Mouse (Mus musculus): ENCODE measurements at regions not wholly inside any gene's neighbourhood (a gene's known extent, or its start where the extent isn't known, plus 50 kb on each side); places are given as distances from the start of the nearest gene placed in this dataset.

GRCm38 (mm10) chr14:106390546-106390945, 284.5 kb downstream of the Trim52 start:
- H3K27me3 ChIP-seq (replicated peaks) = no peaks in the 10 kb centered on the region
- H3K4me3 ChIP-seq = no peak overlapping the region
- no peak overlapping the region for H3K9ac ChIP-seq
- H3K9me3 ChIP-seq = no peaks in the 10 kb centered on the region
- no peak overlapping the region for H3K27ac ChIP-seq
- no peak overlapping the region for H3K4me2 ChIP-seq
- no peaks in the 10 kb centered on the region for H3K36me3 ChIP-seq (replicated peaks)
- WGBS = 91% methylated on average over 9 of the region's 9 CpGs
- H3K4me1 ChIP-seq = no peaks in the 10 kb centered on the region
- no peak for ATAC-seq (replicated peaks)

- 90% methylated on average over 4 of the region's 4 CpGs for WGBS
- no peak overlapping the region for H3K9ac ChIP-seq
- no peak overlapping the region for H3K27ac ChIP-seq
- H3K9me3 ChIP-seq = no peaks in the 10 kb centered on the region
- H3K4me1 ChIP-seq = no peaks in the 10 kb centered on the region
- ATAC-seq (replicated peaks) = no peak
- no peaks in the 10 kb centered on the region for H3K27me3 ChIP-seq (replicated peaks)
- no peaks in the 10 kb centered on the region for H3K36me3 ChIP-seq (replicated peaks)
- no peak overlapping the region for H3K4me3 ChIP-seq
- no peak overlapping the region for H3K4me2 ChIP-seq
Observed at GRCm38 (mm10) chr14:106393978-106394377, 288.0 kb downstream of the Trim52 start.

GRCm38 (mm10) chr14:106412917-106413558, 307.0 kb downstream of the Trim52 start:
- H3K4me2 ChIP-seq = no peak overlapping the region
- no peaks in the 10 kb centered on the region for H3K27me3 ChIP-seq (replicated peaks)
- no peaks in the 10 kb centered on the region for H3K36me3 ChIP-seq (replicated peaks)
- WGBS = 94% methylated on average over 2 of the region's 2 CpGs
- H3K9me3 ChIP-seq = no peaks in the 10 kb centered on the region
- no peaks in the 10 kb centered on the region for H3K4me1 ChIP-seq
- H3K4me3 ChIP-seq = no peak overlapping the region
- no peak for ATAC-seq (replicated peaks)
- H3K9ac ChIP-seq = no peak overlapping the region
- no peak overlapping the region for H3K27ac ChIP-seq

- no peak overlapping the region for H3K4me2 ChIP-seq
- no peak overlapping the region for H3K9ac ChIP-seq
- H3K4me3 ChIP-seq = no peak overlapping the region
- no peaks in the 10 kb centered on the region for H3K36me3 ChIP-seq (replicated peaks)
- 71% methylated on average over 4 of the region's 4 CpGs for WGBS
- no peaks in the 10 kb centered on the region for H3K4me1 ChIP-seq
- H3K27ac ChIP-seq = no peak overlapping the region
- ATAC-seq (replicated peaks) = no peak
- H3K9me3 ChIP-seq = no peaks in the 10 kb centered on the region
- H3K27me3 ChIP-seq (replicated peaks) = no peaks in the 10 kb centered on the region
Observed at GRCm38 (mm10) chr14:106424714-106425113, 318.7 kb downstream of the Trim52 start.

- Histone ChIP-seq H3K9me3 (no peaks in the 10 kb centered on the region), H3K36me3 (replicated peaks) (no peaks in the 10 kb centered on the region), H3K27me3 (replicated peaks) (no peaks in the 10 kb centered on the region), H3K9ac (no peak overlapping the region), H3K4me2 (no peak overlapping the region), H3K4me1 (no peaks in the 10 kb centered on the region), H3K4me3 (no peak overlapping the region), H3K27ac (no peak overlapping the region)
- no peak for ATAC-seq (replicated peaks)
- 81% methylated on average over 2 of the region's 2 CpGs for WGBS
Observed at GRCm38 (mm10) chr14:106428594-106428993, 322.6 kb downstream of the Trim52 start.

GRCm38 (mm10) chr14:106439282-106439681, 333.3 kb downstream of the Trim52 start:
- ATAC-seq (replicated peaks) = peak; percentile 80
- Histone ChIP-seq H3K4me2 (no peak overlapping the region), H3K4me3 (no peak overlapping the region), H3K36me3 (replicated peaks) (no peaks in the 10 kb centered on the region), H3K9ac (no peak overlapping the region), H3K27me3 (replicated peaks) (no peaks in the 10 kb centered on the region), H3K4me1 (no peaks in the 10 kb centered on the region), H3K27ac (no peak overlapping the region), H3K9me3 (no peaks in the 10 kb centered on the region)
- WGBS = 14% methylated on average over 5 of the region's 5 CpGs

- Histone ChIP-seq H3K4me3 (no peak overlapping the region), H3K27ac (no peak overlapping the region), H3K4me1 (no peaks in the 10 kb centered on the region), H3K36me3 (replicated peaks) (no peaks in the 10 kb centered on the region), H3K9me3 (no peaks in the 10 kb centered on the region; the same call in 1 of the 2 replicates), H3K27me3 (replicated peaks) (no peaks in the 10 kb centered on the region), H3K4me2 (no peak overlapping the region), H3K9ac (no peak overlapping the region)
- ATAC-seq (replicated peaks) = 0 out of 2 replicates have a peak, but pooled peaks have one; percentile 54
- WGBS = 90% methylated on average over 7 of the region's 7 CpGs
Observed at GRCm38 (mm10) chr14:106489074-106489473, 383.1 kb downstream of the Trim52 start.

- no peak for ATAC-seq (replicated peaks)
- Histone ChIP-seq H3K36me3 (replicated peaks) (no peaks in the 10 kb centered on the region), H3K9ac (no peak overlapping the region), H3K9me3 (no peaks in the 10 kb centered on the region; the same call in 1 of the 2 replicates), H3K27me3 (replicated peaks) (no peaks in the 10 kb centered on the region), H3K4me2 (no peak overlapping the region), H3K4me1 (no peaks in the 10 kb centered on the region), H3K4me3 (no peak overlapping the region), H3K27ac (no peak overlapping the region)
- 84% methylated on average over 4 of the region's 4 CpGs for WGBS
Observed at GRCm38 (mm10) chr14:106491389-106491788, 385.4 kb downstream of the Trim52 start.

- Histone ChIP-seq H3K4me3 (peak overlapping the region; percentile 25), H3K9ac (no peak overlapping the region), H3K36me3 (replicated peaks) (no peaks in the 10 kb centered on the region), H3K9me3 (no peaks in the 10 kb centered on the region), H3K4me2 (peak overlapping the region; percentile 44), H3K27me3 (replicated peaks) (no peaks in the 10 kb centered on the region), H3K27ac (no peak overlapping the region), H3K4me1 (no peaks in the 10 kb centered on the region)
- 33% methylated on average over 19 of the region's 19 CpGs for WGBS
- peak; percentile 70 for ATAC-seq (replicated peaks)
Observed at GRCm38 (mm10) chr14:106500344-106501135, 394.5 kb downstream of the Trim52 start.

- Histone ChIP-seq H3K9me3 (no peaks in the 10 kb centered on the region), H3K27ac (no peak overlapping the region), H3K36me3 (replicated peaks) (no peaks in the 10 kb centered on the region), H3K27me3 (replicated peaks) (no peaks in the 10 kb centered on the region), H3K4me3 (no peak overlapping the region), H3K4me1 (no peaks in the 10 kb centered on the region), H3K9ac (no peak overlapping the region), H3K4me2 (no peak overlapping the region)
- WGBS = 69% methylated on average over 4 of the region's 4 CpGs
- ATAC-seq (replicated peaks) = no peak
Observed at GRCm38 (mm10) chr14:106506921-106507320, 400.9 kb downstream of the Trim52 start.

GRCm38 (mm10) chr14:106518552-106519358, 412.8 kb downstream of the Trim52 start:
- peak; percentile 48; the same call in 1 of the 2 replicates for ATAC-seq (replicated peaks)
- WGBS = 66% methylated on average over 12 of the region's 12 CpGs

GRCm38 (mm10) chr14:106520808-106521207, 414.8 kb downstream of the Trim52 start:
- Histone ChIP-seq H3K27ac (no peak overlapping the region), H3K36me3 (replicated peaks) (no peaks in the 10 kb centered on the region), H3K4me1 (no peaks in the 10 kb centered on the region), H3K9ac (no peak overlapping the region), H3K4me3 (no peak overlapping the region), H3K4me2 (no peak overlapping the region), H3K9me3 (no peaks in the 10 kb centered on the region), H3K27me3 (replicated peaks) (no peaks in the 10 kb centered on the region)
- 86% methylated on average over 8 of the region's 8 CpGs for WGBS
- ATAC-seq (replicated peaks) = no peak

More at GRCm38 (mm10) chr14:106518552-106519358, 412.8 kb downstream of the Trim52 start:
- Histone ChIP-seq H3K4me1 (no peaks in the 10 kb centered on the region), H3K9ac (no peak overlapping the region), H3K27me3 (replicated peaks) (no peaks in the 10 kb centered on the region), H3K27ac (no peak overlapping the region), H3K4me3 (no peak overlapping the region), H3K4me2 (no peak overlapping the region), H3K9me3 (no peaks in the 10 kb centered on the region), H3K36me3 (replicated peaks) (no peaks in the 10 kb centered on the region)

Measured in midbrain, embryonic 15.5 days (tissue).